Mouse (Mus musculus): Measurements from ENCODE around the gene Lamb3.

DNA sequence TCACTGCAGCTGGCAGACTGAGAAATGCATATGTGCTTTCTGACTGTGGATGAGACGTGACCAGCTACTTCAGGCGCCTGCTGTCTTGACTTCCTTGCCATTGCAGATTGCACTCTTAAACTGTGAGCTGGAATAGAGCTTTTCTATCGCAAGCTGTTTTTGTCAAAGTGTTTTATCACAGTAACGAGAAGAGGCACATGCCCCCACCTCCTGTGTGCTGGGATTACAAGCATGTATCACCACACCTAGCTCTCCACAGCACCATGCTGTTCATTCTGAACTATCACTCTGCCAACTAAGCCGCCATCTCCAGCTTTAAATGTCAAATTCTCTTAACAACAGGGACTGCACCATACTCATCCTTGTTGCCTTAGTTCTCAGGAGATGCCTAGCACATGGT is 173.4 kb downstream of the Lamb3 start:
- TF ChIP-seq CTCF (conservative IDR thresholded peaks at IDR 0.05 in 1 of 2, IDR thresholded peaks at IDR 0.05 in 1 of 2; ENCODE audit: low read depth in 2 of 2, low read length in 2 of 2) (no peak), UBTF (IDR thresholded peaks at IDR 0.05; ENCODE audit: low read depth, low read length) (no peak), NRF1 (IDR thresholded peaks at IDR 0.05; ENCODE audit: low read depth, low read length) (no peak)

All from CH12.LX (cell line).